Mouse (Mus musculus): ENCODE measurements at regions not wholly inside any gene's neighbourhood (a gene's known extent, or its start where the extent isn't known, plus 50 kb on each side); places are given as distances from the start of the nearest gene placed in this dataset.

- TF ChIP-seq CTCF (IDR thresholded peaks at IDR 0.05) (no peak), EP300 (IDR thresholded peaks at IDR 0.05) (no peak)
These were observed 216.0 kb upstream of the Srek1ip1 start for GRCm38 (mm10) chr13:104576188-104576789.
